Mouse (Mus musculus) ES-Bruce4 (cell line): Measurements from ENCODE around the gene Sdc3.

Experiments
- CTCF ChIP-seq: IDR thresholded peaks from one replicate; pipeline ENCODE4 v1.8.1; 2011; ENCODE audit warnings: low read depth, low read length
- EP300 ChIP-seq: IDR thresholded peaks from 2 replicates; pipeline ENCODE4 v1.6.1; 2011; ENCODE audit warnings: low read depth, low read length; ENCODE audit not compliant: insufficient read depth

DNA sequence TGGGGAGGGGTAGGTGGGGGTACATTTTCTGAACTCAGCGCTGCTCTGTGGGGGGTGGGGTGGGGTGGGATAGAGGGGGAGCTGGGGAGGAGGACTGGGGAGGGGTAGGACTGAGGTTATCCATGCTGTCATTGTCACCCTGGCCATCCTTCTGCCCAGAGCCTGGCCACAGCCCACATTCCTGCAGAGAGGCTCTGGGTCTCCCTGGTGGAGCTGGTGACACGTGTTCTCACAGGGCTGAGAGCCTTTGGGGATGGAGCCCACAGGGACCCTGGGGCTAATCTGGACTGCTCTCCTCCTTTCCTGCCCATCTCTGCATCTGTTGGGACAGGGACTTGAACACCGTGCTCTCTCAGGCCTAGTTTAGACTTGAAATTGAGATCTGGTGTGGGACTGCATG is 18.5 kb downstream of the Sdc3 start:
- TF ChIP-seq CTCF (no peak), EP300 (no peak)
